Mouse (Mus musculus): ENCODE measurements around the gene Map6d1. TPM values are rescaled to one million over a fixed set of nuclear protein-coding genes. Genes with fewer than 3 reads are reported as not detected.

Map6d1 gene
- total and polyA plus RNA-seq, 3 experiments: 0.08 to 0.20 TPM; not detected in 1

- dilution Hi-C loops (cut with MboI; ENCODE audit: extremely low pct_ligation_motif_present, extremely low pct_unique_long_range_greater_than_20kb, low sequenced_read_pairs): no loop called here
- in situ Hi-C loops (cut with MboI; ENCODE audit: low pct_ligation_motif_present, low pct_unique_long_range_greater_than_20kb, low sequenced_read_pairs): no loop called here
- no peak overlapping the region for H3K4me3 ChIP-seq (replicated peaks in 1 of 3; ENCODE audit: low read depth in 2 of 3, low read length in 2 of 3, poor library complexity in 1 of 3)
- no peak overlapping the region for H3K27ac ChIP-seq (ENCODE audit: insufficient read depth, low read depth)
- H3K27me3 ChIP-seq (replicated peaks): no peaks in the 10 kb centered on the region
- peaks cover 3% of the 10 kb centered on the region for H3K9me3 ChIP-seq (replicated peaks; ENCODE audit: low read length)
- no peak overlapping the region for H3K4me2 ChIP-seq (ENCODE audit: insufficient read depth, low read depth, poor library complexity, severe bottlenecking)
- no peaks in the 10 kb centered on the region for H3K79me2 ChIP-seq (replicated peaks; ENCODE audit: control insufficient read depth, extremely low read depth, insufficient read depth, poor library complexity, severe bottlenecking)
- H3K9ac ChIP-seq (ENCODE audit: insufficient read depth, low read depth): no peak overlapping the region
- peaks cover 0 to 13% of the 10 kb centered on the region in 2 experiments; a peak in 3 of 4 replicates for H3K4me1 ChIP-seq (ENCODE audit: control insufficient read depth in 1 of 2, insufficient read depth in 2 of 2)
- H3K36me3 ChIP-seq (replicated peaks in 1 of 2; ENCODE audit: control insufficient read depth in 1 of 2, insufficient read depth in 1 of 2, low read length in 1 of 2): peaks cover 0 to 13% of the 10 kb centered on the region in 2 experiments
- TF ChIP-seq USF2 (conservative IDR thresholded peaks at IDR 0.05; ENCODE audit: low read depth, low read length): no peak
- TF ChIP-seq IRF4 (IDR thresholded peaks at IDR 0.05; ENCODE audit: low read depth, low read length): no peak
- TF ChIP-seq ELF1 (IDR thresholded peaks at IDR 0.05; ENCODE audit: low read depth, low read length): no peak
- no peak for TF ChIP-seq ZKSCAN1 (IDR thresholded peaks at IDR 0.05; ENCODE audit: borderline replicate concordance, low read depth, low read length)
- TF ChIP-seq EP300 (IDR thresholded peaks at IDR 0.05; ENCODE audit: low read length): no peak
- no peak for TF ChIP-seq MYC (IDR thresholded peaks at IDR 0.05; ENCODE audit: low read depth, low read length)
- TF ChIP-seq GABPA (IDR thresholded peaks at IDR 0.05; ENCODE audit: insufficient replicate concordance, low read depth, low read length): no peak
- TF ChIP-seq ETS1 (conservative IDR thresholded peaks at IDR 0.05; ENCODE audit: low read depth, low read length): no peak
- no peak for TF ChIP-seq TBP (conservative IDR thresholded peaks at IDR 0.05; ENCODE audit: low read depth, low read length)
- TF ChIP-seq RAD21 (IDR thresholded peaks at IDR 0.05; ENCODE audit: low read depth, low read length): no peak
- TF ChIP-seq NELFE (IDR thresholded peaks at IDR 0.05; ENCODE audit: low read depth, low read length): no peak
- no peak for TF ChIP-seq HCFC1 (IDR thresholded peaks at IDR 0.05; ENCODE audit: low read depth, low read length)
- TF ChIP-seq NRF1 (IDR thresholded peaks at IDR 0.05; ENCODE audit: low read depth, low read length): no peak
- TF ChIP-seq E2F4 (IDR thresholded peaks at IDR 0.05; ENCODE audit: insufficient replicate concordance, low read depth, low read length): no peak
- no peak for TF ChIP-seq JUN (IDR thresholded peaks at IDR 0.05; ENCODE audit: insufficient read depth, low read depth, low read length)
- TF ChIP-seq MAFK (IDR thresholded peaks at IDR 0.05; ENCODE audit: insufficient replicate concordance, low read length): no peak
- TF ChIP-seq CTCF (conservative IDR thresholded peaks at IDR 0.05 in 1 of 2, IDR thresholded peaks at IDR 0.05 in 1 of 2; ENCODE audit: low read depth in 2 of 2, low read length in 2 of 2): no peak
- TF ChIP-seq POLR2AphosphoS2 (IDR thresholded peaks at IDR 0.05; ENCODE audit: low read depth, low read length): no peak
- DNase-seq (ENCODE audit: extremely low read depth): no peak
Observed at GRCm38 (mm10) chr16:20238646-20239045, 2.5 kb downstream of the Map6d1 start.

DNA sequence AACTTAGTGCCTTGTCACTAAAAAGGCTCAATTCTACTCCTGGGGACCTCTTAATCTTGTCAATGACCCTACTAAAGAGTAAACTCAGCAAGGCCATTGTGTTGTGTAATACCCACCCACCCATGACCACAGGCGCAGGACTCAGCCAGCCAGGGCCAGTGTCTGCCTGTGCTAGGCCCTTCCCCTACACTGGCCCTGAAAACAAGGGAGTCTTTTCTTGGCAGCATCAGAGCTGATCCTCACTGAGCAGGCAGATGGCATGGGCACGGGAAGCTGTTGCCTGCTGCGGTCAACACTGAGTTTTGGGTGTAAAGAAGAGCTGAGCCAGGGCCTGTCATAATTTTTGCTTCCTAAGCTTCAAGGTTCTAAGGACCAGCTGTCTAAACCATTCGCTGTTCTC, 3.7 kb downstream of the Map6d1 start:
- DNase-seq (ENCODE audit: extremely low read depth): no peak
- Histone ChIP-seq H3K36me3 (replicated peaks in 1 of 2; ENCODE audit: control insufficient read depth in 1 of 2, insufficient read depth in 1 of 2, low read length in 1 of 2) (peaks cover 0 to 22% of the 10 kb centered on the region in 2 experiments), H3K4me1 (ENCODE audit: control insufficient read depth in 1 of 2, insufficient read depth in 2 of 2) (peaks cover 0 to 17% of the 10 kb centered on the region in 2 experiments; a peak in 3 of 4 replicates)

More for the DNA sequence above, 3.7 kb downstream of the Map6d1 start:
- Histone ChIP-seq H3K9me3 (replicated peaks; ENCODE audit: low read length) (peaks cover 3% of the 10 kb centered on the region), H3K4me3 (replicated peaks in 1 of 3; ENCODE audit: low read depth in 2 of 3, low read length in 2 of 3, poor library complexity in 1 of 3) (no peak overlapping the region), H3K27me3 (replicated peaks) (no peaks in the 10 kb centered on the region), H3K27ac (ENCODE audit: insufficient read depth, low read depth) (no peak overlapping the region), H3K79me2 (replicated peaks; ENCODE audit: control insufficient read depth, extremely low read depth, insufficient read depth, poor library complexity, severe bottlenecking) (no peaks in the 10 kb centered on the region), H3K4me2 (ENCODE audit: insufficient read depth, low read depth, poor library complexity, severe bottlenecking) (no peak overlapping the region), H3K9ac (ENCODE audit: insufficient read depth, low read depth) (no peak overlapping the region)
- in situ Hi-C loops (cut with MboI; ENCODE audit: low pct_ligation_motif_present, low pct_unique_long_range_greater_than_20kb, low sequenced_read_pairs): no loop called here
- no peak for TF ChIP-seq CHD1 (IDR thresholded peaks at IDR 0.05; ENCODE audit: low read depth, low read length)
- dilution Hi-C loops (cut with MboI; ENCODE audit: extremely low pct_ligation_motif_present, extremely low pct_unique_long_range_greater_than_20kb, low sequenced_read_pairs): no loop called here

All from CH12.LX (cell line).